Mouse (Mus musculus): ENCODE results near the gene Chl1. TPM values are rescaled to one million over a fixed set of nuclear protein-coding genes. Genes with fewer than 3 reads are reported as not detected.

Gene Chl1
- polyA plus RNA-seq, 1 experiment from 2014 or later: 8.9 TPM

DNA sequence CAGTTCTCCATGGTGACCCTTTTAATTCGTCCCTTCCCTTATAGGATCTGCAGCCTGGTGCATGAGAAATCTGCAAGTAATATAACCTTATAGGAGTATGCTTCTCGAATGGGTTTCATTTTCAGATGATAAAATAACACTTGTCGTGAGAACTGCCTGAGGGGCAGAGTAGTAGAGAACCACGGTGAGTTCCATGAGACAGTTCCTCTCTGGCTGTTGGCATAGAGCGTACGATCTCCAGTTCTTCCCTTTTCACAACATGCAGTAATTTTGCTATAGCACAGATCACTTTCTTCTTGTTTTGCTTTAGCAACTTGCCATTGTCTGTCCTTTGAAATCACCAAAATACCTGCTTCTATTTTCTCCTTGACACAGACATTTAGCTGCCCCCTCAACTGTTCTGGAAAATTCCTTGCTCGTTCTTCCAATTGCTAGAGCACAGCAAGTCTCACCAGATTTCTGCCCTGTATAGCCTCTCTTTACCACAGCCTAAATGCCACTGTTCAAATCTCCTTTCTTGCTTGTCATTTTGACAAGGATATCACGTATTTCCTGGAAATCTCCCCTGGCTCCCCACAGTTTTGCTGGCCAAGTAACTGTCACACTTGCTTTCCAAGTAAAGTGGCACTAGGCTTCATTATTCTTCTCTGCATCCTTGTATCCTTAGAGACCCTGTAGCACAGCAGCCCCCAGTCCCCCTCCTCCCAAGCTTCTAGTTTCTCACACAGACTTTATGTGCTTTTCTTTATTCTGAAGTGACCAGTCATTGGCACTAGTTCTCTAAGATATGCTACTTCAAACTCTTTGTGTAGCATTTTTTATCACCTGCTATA lies 16.8 kb downstream of the Chl1 start:
- H3K27me3 ChIP-seq (ENCODE audit: control insufficient read depth, insufficient read depth, low read length): no peaks in the 10 kb centered on the region
- no peak overlapping the region for H3K9ac ChIP-seq (ENCODE audit: low read length)
- no peak overlapping the region for H3K4me3 ChIP-seq (replicated peaks; ENCODE audit: low read length)
- H3K4me2 ChIP-seq (ENCODE audit: low read depth, low read length): no peak overlapping the region
- no peak for ATAC-seq (ENCODE audit: insufficient read depth, low FRiP score)
- H3K36me3 ChIP-seq (ENCODE audit: control insufficient read depth, insufficient read depth, low read length): no peaks in the 10 kb centered on the region
- H3K27ac ChIP-seq (ENCODE audit: low read length): no peak overlapping the region
- no peaks in the 10 kb centered on the region for H3K4me1 ChIP-seq (ENCODE audit: control insufficient read depth, insufficient read depth, low read length)
- H3K9me3 ChIP-seq (replicated peaks; ENCODE audit: control insufficient read depth, low read length): no peaks in the 10 kb centered on the region
- WGBS: 78% methylated on average over 8 of the region's 8 CpGs

DNA sequence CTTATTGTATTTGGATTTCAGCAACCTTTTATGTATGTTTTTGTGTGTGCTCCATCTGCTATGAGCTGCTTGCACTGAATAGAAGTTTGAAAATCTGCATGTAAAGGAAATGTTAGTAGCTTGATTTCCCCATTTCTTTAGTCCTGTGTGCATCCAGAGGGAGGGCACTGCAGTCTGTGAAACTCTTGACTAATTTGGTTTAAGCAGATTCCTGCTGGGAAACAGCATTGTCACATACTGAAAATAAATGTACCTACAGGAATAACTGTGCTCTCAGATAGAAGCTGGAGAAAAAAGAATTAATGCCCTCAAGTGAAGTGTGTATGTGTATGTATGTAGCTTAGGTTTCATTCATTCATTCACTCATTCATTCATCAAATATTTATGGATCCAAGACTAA lies 22.7 kb downstream of the Chl1 start:
- ATAC-seq (ENCODE audit: insufficient read depth, low FRiP score): no peak
- H3K4me3 ChIP-seq (replicated peaks; ENCODE audit: low read length): no peak overlapping the region

DNA sequence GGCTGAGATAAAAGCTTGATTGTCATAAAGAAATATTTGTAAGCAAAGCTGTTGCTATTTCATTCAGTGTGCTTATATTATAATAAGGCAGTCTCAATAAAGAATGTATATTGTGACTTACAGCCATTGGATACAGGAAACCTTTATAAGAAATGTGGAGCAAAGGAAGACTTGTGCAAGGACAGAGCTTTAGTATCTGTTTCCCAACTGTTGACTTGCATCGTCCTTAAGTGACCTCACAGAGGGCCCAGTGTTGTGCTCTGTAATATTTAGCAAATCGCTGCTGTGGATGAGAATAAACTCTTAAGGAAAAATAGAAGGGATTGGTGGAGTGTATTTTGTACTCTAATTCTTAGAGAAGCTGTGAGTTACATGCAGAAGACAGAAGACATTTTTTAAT lies 23.6 kb downstream of the Chl1 start:
- Histone ChIP-seq H3K4me1 (ENCODE audit: control insufficient read depth, insufficient read depth, low read length) (no peaks in the 10 kb centered on the region), H3K27me3 (ENCODE audit: control insufficient read depth, insufficient read depth, low read length) (no peaks in the 10 kb centered on the region), H3K4me2 (ENCODE audit: low read depth, low read length) (no peak overlapping the region), H3K4me3 (replicated peaks; ENCODE audit: low read length) (no peak overlapping the region), H3K36me3 (ENCODE audit: control insufficient read depth, insufficient read depth, low read length) (no peaks in the 10 kb centered on the region), H3K9ac (ENCODE audit: low read length) (no peak overlapping the region), H3K9me3 (replicated peaks; ENCODE audit: control insufficient read depth, low read length) (no peaks in the 10 kb centered on the region), H3K27ac (ENCODE audit: low read length) (no peak overlapping the region)
- 71% methylated on average over 2 of the region's 2 CpGs for WGBS
- ATAC-seq (ENCODE audit: insufficient read depth, low FRiP score): no peak

More for the DNA sequence above, 22.7 kb downstream of the Chl1 start:
- Histone ChIP-seq H3K27ac (ENCODE audit: low read length) (no peak overlapping the region), H3K27me3 (ENCODE audit: control insufficient read depth, insufficient read depth, low read length) (no peaks in the 10 kb centered on the region), H3K4me1 (ENCODE audit: control insufficient read depth, insufficient read depth, low read length) (no peaks in the 10 kb centered on the region), H3K9me3 (replicated peaks; ENCODE audit: control insufficient read depth, low read length) (no peaks in the 10 kb centered on the region), H3K4me2 (ENCODE audit: low read depth, low read length) (no peak overlapping the region), H3K9ac (ENCODE audit: low read length) (no peak overlapping the region), H3K36me3 (ENCODE audit: control insufficient read depth, insufficient read depth, low read length) (no peaks in the 10 kb centered on the region)

DNA sequence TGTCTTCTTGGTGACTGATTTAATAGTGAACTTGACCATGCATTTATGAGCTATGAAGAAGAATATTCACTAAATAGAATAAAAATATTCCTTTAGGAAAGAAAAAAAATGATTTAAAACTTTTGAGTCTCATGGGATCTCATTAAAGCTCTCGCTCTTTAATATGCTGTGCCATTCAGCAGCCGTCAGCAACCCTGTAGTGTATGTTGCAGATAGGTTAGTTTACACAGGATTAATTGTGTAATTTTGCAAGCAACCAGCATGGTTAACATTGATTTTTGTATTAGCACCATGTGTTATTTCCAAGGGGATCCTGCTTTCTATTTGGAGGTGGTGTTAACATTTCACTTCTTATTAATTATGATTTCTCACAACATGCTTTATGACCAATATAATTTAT lies 32.2 kb downstream of the Chl1 start:
- ATAC-seq (ENCODE audit: insufficient read depth, low FRiP score): no peak
- no peaks in the 10 kb centered on the region for H3K9me3 ChIP-seq (replicated peaks; ENCODE audit: control insufficient read depth, low read length)
- no peak overlapping the region for H3K4me3 ChIP-seq (replicated peaks; ENCODE audit: low read length)
- no peak overlapping the region for H3K4me2 ChIP-seq (ENCODE audit: low read depth, low read length)
- no peaks in the 10 kb centered on the region for H3K4me1 ChIP-seq (ENCODE audit: control insufficient read depth, insufficient read depth, low read length)
- H3K9ac ChIP-seq (ENCODE audit: low read length): no peak overlapping the region
- H3K27ac ChIP-seq (ENCODE audit: low read length): no peak overlapping the region
- H3K27me3 ChIP-seq (ENCODE audit: control insufficient read depth, insufficient read depth, low read length): no peaks in the 10 kb centered on the region
- WGBS: 83% methylated on average over 2 of the region's 2 CpGs
- no peaks in the 10 kb centered on the region for H3K36me3 ChIP-seq (ENCODE audit: control insufficient read depth, insufficient read depth, low read length)

DNA sequence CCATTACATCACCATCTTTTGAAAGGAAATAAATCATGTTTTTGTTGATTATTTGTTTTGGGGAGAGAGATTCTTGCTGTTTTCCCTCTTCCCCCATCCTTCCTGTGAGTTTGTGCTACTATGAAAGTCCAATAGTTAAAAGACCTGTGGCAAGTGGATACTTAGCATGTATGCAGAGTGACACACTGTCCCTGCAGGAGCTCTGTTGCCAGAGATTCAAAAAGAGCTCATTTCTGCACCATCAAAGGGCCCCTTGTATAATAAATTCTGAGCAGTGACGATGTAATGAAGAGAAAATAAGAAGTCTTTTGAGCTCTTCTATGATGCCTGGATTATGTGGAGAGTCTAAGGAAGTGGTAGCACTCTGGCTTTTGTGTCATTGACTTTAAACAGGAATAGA lies 33.4 kb downstream of the Chl1 start:
- H3K9me3 ChIP-seq (replicated peaks; ENCODE audit: control insufficient read depth, low read length): no peaks in the 10 kb centered on the region
- WGBS: 57% methylated on average over 1 of the region's 1 CpGs

DNA sequence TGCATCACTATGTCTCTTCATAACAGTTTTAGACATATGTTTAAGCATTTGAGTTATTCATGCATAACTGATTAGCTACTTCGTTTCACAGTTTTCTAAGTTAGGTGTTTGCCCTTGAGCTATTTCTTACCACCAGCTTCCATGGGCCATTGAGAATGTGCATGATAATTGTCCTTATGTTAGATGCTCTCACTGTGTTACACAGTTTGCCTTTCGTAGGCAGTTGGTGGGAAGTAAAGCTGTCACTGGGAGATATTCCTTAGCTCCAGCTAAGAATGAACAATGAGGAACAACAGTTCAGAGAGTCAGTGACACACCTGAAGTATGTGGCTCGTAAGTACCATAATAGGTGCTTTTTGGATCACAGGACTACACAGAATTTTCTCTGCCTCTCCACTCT lies 35.9 kb downstream of the Chl1 start:
- H3K27me3 ChIP-seq (ENCODE audit: control insufficient read depth, insufficient read depth, low read length): no peaks in the 10 kb centered on the region
- H3K4me3 ChIP-seq (replicated peaks; ENCODE audit: low read length): no peak overlapping the region
- no peaks in the 10 kb centered on the region for H3K36me3 ChIP-seq (ENCODE audit: control insufficient read depth, insufficient read depth, low read length)
- no peaks in the 10 kb centered on the region for H3K4me1 ChIP-seq (ENCODE audit: control insufficient read depth, insufficient read depth, low read length)
- H3K9me3 ChIP-seq (replicated peaks; ENCODE audit: control insufficient read depth, low read length): no peaks in the 10 kb centered on the region
- 77% methylated on average over 3 of the region's 3 CpGs for WGBS
- H3K27ac ChIP-seq (ENCODE audit: low read length): no peak overlapping the region
- H3K4me2 ChIP-seq (ENCODE audit: low read depth, low read length): no peak overlapping the region
- H3K9ac ChIP-seq (ENCODE audit: low read length): no peak overlapping the region
- no peak for ATAC-seq (ENCODE audit: insufficient read depth, low FRiP score)

More for the DNA sequence above, 33.4 kb downstream of the Chl1 start:
- no peak overlapping the region for H3K4me3 ChIP-seq (replicated peaks; ENCODE audit: low read length)
- ATAC-seq (ENCODE audit: insufficient read depth, low FRiP score): no peak
- H3K27ac ChIP-seq (ENCODE audit: low read length): no peak overlapping the region
- H3K27me3 ChIP-seq (ENCODE audit: control insufficient read depth, insufficient read depth, low read length): no peaks in the 10 kb centered on the region
- no peaks in the 10 kb centered on the region for H3K36me3 ChIP-seq (ENCODE audit: control insufficient read depth, insufficient read depth, low read length)
- no peaks in the 10 kb centered on the region for H3K4me1 ChIP-seq (ENCODE audit: control insufficient read depth, insufficient read depth, low read length)
- H3K9ac ChIP-seq (ENCODE audit: low read length): no peak overlapping the region
- no peak overlapping the region for H3K4me2 ChIP-seq (ENCODE audit: low read depth, low read length)

DNA sequence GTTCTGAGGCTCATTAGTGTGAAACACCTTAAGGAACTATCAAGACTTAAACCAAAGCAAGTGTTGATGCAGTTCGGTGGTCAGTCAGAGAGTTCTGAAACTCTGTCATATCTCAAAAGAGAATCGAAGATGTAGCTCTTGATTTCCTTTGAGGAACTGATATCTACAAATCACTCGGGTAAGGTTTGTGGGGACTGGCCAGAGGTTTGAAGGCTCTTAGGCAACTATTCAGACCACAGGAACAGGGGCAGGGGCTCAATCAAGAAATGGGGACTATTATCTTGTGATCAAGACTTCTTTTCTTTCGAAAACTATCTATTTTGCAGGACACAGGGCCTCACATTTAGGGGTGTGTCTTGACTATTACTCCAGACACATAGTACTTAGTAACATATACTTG lies 39.5 kb downstream of the Chl1 start:
- Histone ChIP-seq H3K27me3 (ENCODE audit: control insufficient read depth, insufficient read depth, low read length) (no peaks in the 10 kb centered on the region), H3K4me3 (replicated peaks; ENCODE audit: low read length) (no peak overlapping the region), H3K36me3 (ENCODE audit: control insufficient read depth, insufficient read depth, low read length) (no peaks in the 10 kb centered on the region), H3K9ac (ENCODE audit: low read length) (no peak overlapping the region), H3K4me2 (ENCODE audit: low read depth, low read length) (no peak overlapping the region), H3K9me3 (replicated peaks; ENCODE audit: control insufficient read depth, low read length) (no peaks in the 10 kb centered on the region), H3K27ac (ENCODE audit: low read length) (no peak overlapping the region), H3K4me1 (ENCODE audit: control insufficient read depth, insufficient read depth, low read length) (no peaks in the 10 kb centered on the region)
- WGBS: 77% methylated on average over 4 of the region's 4 CpGs
- ATAC-seq (ENCODE audit: insufficient read depth, low FRiP score): no peak

DNA sequence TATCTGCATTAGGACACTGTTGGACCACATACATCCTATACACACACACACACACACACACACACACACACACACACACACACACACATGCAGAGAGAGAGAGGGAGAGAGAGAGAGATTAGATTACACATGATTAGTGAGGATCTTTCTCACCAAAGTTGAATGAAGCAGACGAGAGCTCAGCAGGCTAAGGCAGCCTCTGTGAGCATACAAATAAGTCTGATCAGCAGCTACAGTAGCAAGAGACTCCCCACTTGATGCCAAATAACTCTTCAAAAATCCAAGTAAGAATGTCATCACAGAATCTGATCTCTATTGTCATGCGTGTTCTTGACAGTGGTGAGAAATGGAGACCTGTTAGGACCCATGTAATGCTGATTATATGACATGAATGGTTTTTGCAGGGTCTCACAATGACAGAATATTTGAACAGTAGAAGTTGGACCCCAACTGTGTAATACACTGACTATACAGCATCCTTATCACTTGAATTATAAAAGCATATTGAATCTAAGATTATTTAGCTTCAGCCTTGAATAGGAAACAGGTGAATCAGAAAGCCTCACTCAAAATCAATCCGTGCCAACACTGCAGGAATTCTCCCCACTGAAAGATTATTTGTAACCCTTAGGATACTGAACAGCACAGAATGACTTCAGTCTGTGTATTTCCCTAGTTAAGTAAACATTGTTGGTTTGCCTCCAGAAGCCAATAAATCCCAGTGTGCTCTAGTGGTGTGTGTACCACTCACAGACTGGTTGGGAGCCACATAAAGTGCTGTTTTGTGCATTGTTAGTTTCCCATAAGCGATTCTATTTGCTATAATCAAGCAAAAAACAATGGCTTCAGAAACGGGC lies 47.9 kb downstream of the Chl1 start:
- 59% methylated on average over 5 of the region's 5 CpGs for WGBS
- H3K36me3 ChIP-seq (ENCODE audit: control insufficient read depth, insufficient read depth, low read length): no peaks in the 10 kb centered on the region
- H3K9me3 ChIP-seq (replicated peaks; ENCODE audit: control insufficient read depth, low read length): no peaks in the 10 kb centered on the region
- H3K4me2 ChIP-seq (ENCODE audit: low read depth, low read length): no peak overlapping the region
- ATAC-seq (ENCODE audit: insufficient read depth, low FRiP score): no peak
- no peak overlapping the region for H3K4me3 ChIP-seq (replicated peaks; ENCODE audit: low read length)
- H3K4me1 ChIP-seq (ENCODE audit: control insufficient read depth, insufficient read depth, low read length): no peaks in the 10 kb centered on the region
- no peak overlapping the region for H3K27ac ChIP-seq (ENCODE audit: low read length)
- no peak overlapping the region for H3K9ac ChIP-seq (ENCODE audit: low read length)
- H3K27me3 ChIP-seq (ENCODE audit: control insufficient read depth, insufficient read depth, low read length): no peaks in the 10 kb centered on the region

DNA sequence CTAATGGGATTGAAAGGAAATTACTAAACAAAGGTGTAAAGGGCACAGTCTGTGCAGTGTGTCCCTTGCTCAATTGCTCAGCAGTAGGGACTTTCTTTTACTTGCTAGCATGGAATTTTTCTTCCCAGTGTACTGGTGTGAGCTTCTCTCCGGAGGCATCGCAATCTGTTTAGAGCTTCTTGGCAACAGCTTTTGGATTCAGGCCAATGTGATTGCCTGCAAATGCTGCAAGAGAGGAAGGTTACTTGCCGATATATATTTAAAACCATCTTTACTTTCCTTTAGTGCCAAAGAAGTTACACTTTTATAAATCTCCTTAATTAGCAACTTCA lies 48.5 kb downstream of the Chl1 start:
- ATAC-seq (ENCODE audit: insufficient read depth, low FRiP score): no peak
- H3K9me3 ChIP-seq (replicated peaks; ENCODE audit: control insufficient read depth, low read length): no peaks in the 10 kb centered on the region
- 47% methylated on average over 3 of the region's 3 CpGs for WGBS

More for the DNA sequence above, 48.5 kb downstream of the Chl1 start:
- Histone ChIP-seq H3K27ac (ENCODE audit: low read length) (no peak overlapping the region), H3K4me2 (ENCODE audit: low read depth, low read length) (no peak overlapping the region), H3K4me1 (ENCODE audit: control insufficient read depth, insufficient read depth, low read length) (no peaks in the 10 kb centered on the region), H3K9ac (ENCODE audit: low read length) (no peak overlapping the region), H3K36me3 (ENCODE audit: control insufficient read depth, insufficient read depth, low read length) (no peaks in the 10 kb centered on the region), H3K27me3 (ENCODE audit: control insufficient read depth, insufficient read depth, low read length) (no peaks in the 10 kb centered on the region), H3K4me3 (replicated peaks; ENCODE audit: low read length) (no peak overlapping the region)

Measured in stomach, embryonic 16.5 days (tissue).